Mouse (Mus musculus): ENCODE measurements at regions not wholly inside any gene's neighbourhood (a gene's known extent, or its start where the extent isn't known, plus 50 kb on each side); places are given as distances from the start of the nearest gene placed in this dataset.

GRCm38 (mm10) chr16:39650616-39651015 is 333.5 kb upstream of the Lsamp start:
- TF ChIP-seq CTCF (conservative IDR thresholded peaks at IDR 0.05), result no peak
- Histone ChIP-seq H3K4me3 (no peak overlapping the region), H3K27ac (no peak overlapping the region)
- peak; percentile 11 to 48 for DNase-seq (ENCODE audit: low spot score in 2 of 2)

GRCm38 (mm10) chr16:39667905-39668304 is 316.3 kb upstream of the Lsamp start:
- H3K4me3 ChIP-seq, result no peak overlapping the region
- TF ChIP-seq CTCF (conservative IDR thresholded peaks at IDR 0.05), result no peak
- DNase-seq (ENCODE audit: low spot score in 2 of 2), result no peak
- no peak overlapping the region for H3K27ac ChIP-seq

GRCm38 (mm10) chr16:39672096-39672985 is 311.8 kb upstream of the Lsamp start:
- TF ChIP-seq CTCF (conservative IDR thresholded peaks at IDR 0.05), result no peak
- Histone ChIP-seq H3K27ac (no peak overlapping the region), H3K4me3 (no peak overlapping the region)
- no peak for DNase-seq (ENCODE audit: low spot score in 2 of 2)

GRCm38 (mm10) chr16:39675775-39676174 is 308.4 kb upstream of the Lsamp start:
- TF ChIP-seq CTCF (conservative IDR thresholded peaks at IDR 0.05), result no peak
- peak; percentile 14 to 23 for DNase-seq (ENCODE audit: low spot score in 2 of 2)
- Histone ChIP-seq H3K4me3 (no peak overlapping the region), H3K27ac (no peak overlapping the region)

- Histone ChIP-seq H3K4me3 (no peak overlapping the region), H3K27ac (no peak overlapping the region)
- peak in 1 of 2 experiments; percentile 8 for DNase-seq (ENCODE audit: low spot score in 2 of 2)
- TF ChIP-seq CTCF (conservative IDR thresholded peaks at IDR 0.05), result no peak
These were observed 305.9 kb upstream of the Lsamp start for GRCm38 (mm10) chr16:39678285-39678684.

- Histone ChIP-seq H3K4me3 (no peak overlapping the region), H3K27ac (peak overlapping the region; percentile 64; the same call in 1 of the 2 replicates)
- no peak for TF ChIP-seq CTCF (conservative IDR thresholded peaks at IDR 0.05)
- DNase-seq (ENCODE audit: low spot score in 2 of 2), result no peak
These were observed 291.1 kb upstream of the Lsamp start for GRCm38 (mm10) chr16:39693061-39693460.

GRCm38 (mm10) chr16:39695855-39696254 is 288.3 kb upstream of the Lsamp start:
- no peak for DNase-seq (ENCODE audit: low spot score in 2 of 2)
- TF ChIP-seq CTCF (conservative IDR thresholded peaks at IDR 0.05), result no peak
- no peak overlapping the region for H3K27ac ChIP-seq
- no peak overlapping the region for H3K4me3 ChIP-seq

- DNase-seq (ENCODE audit: low spot score in 2 of 2), result no peak
- no peak for TF ChIP-seq CTCF (conservative IDR thresholded peaks at IDR 0.05)
- Histone ChIP-seq H3K4me3 (no peak overlapping the region), H3K27ac (peak overlapping the region; percentile 81)
These were observed 285.0 kb upstream of the Lsamp start for GRCm38 (mm10) chr16:39699201-39699600.

GRCm38 (mm10) chr16:39706131-39706530 is 278.0 kb upstream of the Lsamp start:
- no peak for DNase-seq (ENCODE audit: low spot score in 2 of 2)
- TF ChIP-seq CTCF (conservative IDR thresholded peaks at IDR 0.05), result no peak
- Histone ChIP-seq H3K27ac (no peak overlapping the region), H3K4me3 (no peak overlapping the region)

- no peak for DNase-seq (ENCODE audit: low spot score in 2 of 2)
- Histone ChIP-seq H3K4me3 (no peak overlapping the region), H3K27ac (no peak overlapping the region)
- no peak for TF ChIP-seq CTCF (conservative IDR thresholded peaks at IDR 0.05)
These were observed 274.6 kb upstream of the Lsamp start for GRCm38 (mm10) chr16:39709387-39710039.

- peak; percentile 9 to 13 for DNase-seq (ENCODE audit: low spot score in 2 of 2)
- Histone ChIP-seq H3K4me3 (no peak overlapping the region), H3K27ac (no peak overlapping the region)
- no peak for TF ChIP-seq CTCF (conservative IDR thresholded peaks at IDR 0.05)
These were observed 256.6 kb upstream of the Lsamp start for GRCm38 (mm10) chr16:39727586-39727985.

GRCm38 (mm10) chr16:39746041-39746736 is 238.0 kb upstream of the Lsamp start:
- no peak for DNase-seq (ENCODE audit: low spot score in 2 of 2)
- TF ChIP-seq CTCF (conservative IDR thresholded peaks at IDR 0.05), result no peak
- Histone ChIP-seq H3K27ac (no peak overlapping the region), H3K4me3 (no peak overlapping the region)

- H3K4me3 ChIP-seq, result no peak overlapping the region
- DNase-seq (ENCODE audit: low spot score in 2 of 2), result peak in 1 of 2 experiments; percentile 46
- peak overlapping the region; percentile 75 for H3K27ac ChIP-seq
- TF ChIP-seq CTCF (conservative IDR thresholded peaks at IDR 0.05), result no peak
These were observed 232.4 kb upstream of the Lsamp start for GRCm38 (mm10) chr16:39751748-39752147.
